Mouse (Mus musculus): Measurements from ENCODE around the gene Fgf18.

Fgf18 gene

DNA sequence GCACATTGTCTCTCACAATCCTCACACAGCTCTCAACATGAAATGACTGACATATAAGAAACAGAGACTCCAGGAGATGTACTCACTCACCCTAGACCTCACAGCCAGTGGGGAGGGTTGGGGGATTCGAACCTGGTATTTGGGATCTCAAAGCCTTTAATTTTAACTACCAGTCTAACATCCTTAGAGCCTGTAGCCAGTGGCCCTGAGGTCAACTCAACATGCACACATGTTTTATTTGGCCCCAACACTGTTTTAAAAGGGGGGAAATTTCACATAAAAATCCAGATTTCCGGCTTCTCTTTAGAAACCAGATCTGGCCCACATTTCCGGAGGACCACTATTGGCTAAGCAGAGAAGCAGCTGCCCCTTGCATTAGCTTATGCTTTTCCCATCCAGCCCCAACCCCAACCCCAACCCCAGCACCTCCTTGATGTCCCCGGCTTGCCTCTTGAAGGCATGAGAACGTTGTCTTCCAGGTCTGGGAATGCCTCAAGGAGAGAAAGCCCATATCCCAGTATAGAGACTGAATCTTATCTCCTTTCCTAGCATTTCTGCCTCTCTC is 75.8 kb downstream of the Fgf18 start:
- no peak for DNase-seq (ENCODE audit: low spot score in 2 of 2)

DNA sequence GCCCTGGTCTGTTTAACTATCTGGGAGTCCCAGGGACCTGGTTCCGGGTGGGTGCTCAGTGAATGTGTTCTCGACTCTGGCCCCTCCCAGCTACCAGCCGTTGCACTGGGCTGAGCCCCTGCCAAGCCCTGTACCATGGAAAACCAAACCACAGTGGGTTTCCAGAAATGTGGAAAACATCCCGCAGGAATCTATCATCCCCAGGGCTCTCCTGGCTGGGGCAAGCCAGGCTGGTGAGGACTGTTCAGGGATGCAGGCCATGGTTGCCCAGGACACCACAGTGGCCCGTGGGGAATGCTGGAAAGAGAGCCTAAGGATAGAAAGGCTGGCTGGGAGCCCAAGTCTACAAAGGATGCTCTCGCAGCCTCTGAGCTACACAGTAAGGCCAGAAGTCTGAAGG is 76.7 kb downstream of the Fgf18 start:
- peak; percentile 39 to 67 for DNase-seq (ENCODE audit: low spot score in 2 of 2)

All from cerebellum, postnatal 4 days (tissue).